Mouse (Mus musculus): ENCODE measurements at regions not wholly inside any gene's neighbourhood (a gene's known extent, or its start where the extent isn't known, plus 50 kb on each side); places are given as distances from the start of the nearest gene placed in this dataset.

DNA sequence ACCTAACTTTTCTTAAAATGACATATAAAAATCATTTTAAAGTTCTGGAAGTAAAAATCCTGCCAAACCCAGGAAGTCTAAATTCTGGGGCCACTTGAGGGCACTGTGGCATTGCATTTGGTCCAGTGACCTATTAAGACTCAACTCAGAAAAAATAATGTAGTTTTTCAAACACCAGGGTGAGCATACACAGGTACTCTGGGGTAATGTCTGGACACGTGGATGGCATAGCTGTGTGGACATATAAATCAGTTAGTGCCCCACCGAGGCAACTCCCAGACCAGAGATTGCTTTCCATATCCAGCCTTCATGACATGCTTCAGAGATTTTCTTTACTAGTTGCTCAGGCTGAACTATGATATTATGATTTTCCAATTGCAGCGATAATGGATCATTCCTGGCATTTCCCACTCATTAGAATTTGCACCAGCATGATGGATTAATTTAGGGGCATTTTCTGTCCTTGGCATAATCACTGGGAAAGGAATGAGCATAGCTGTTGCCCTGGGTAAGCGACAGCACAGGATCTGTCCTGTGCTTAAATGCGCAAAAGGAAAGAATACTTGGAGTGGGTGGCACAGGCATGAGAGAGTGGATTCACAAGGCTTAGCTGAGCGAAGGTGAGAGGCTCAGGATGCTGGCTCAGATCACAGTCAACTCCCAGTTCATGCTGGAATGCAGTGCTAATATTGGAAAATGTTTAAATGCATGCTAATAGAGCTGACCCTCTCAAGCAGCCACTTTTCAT, 1526.6 kb upstream of the Cdh8 start:
- no peaks in the 10 kb centered on the region for H3K4me1 ChIP-seq (ENCODE audit: control insufficient read depth, insufficient read depth, low read length)
- no peak for ATAC-seq (ENCODE audit: insufficient number of reproducible peaks, insufficient read depth, low FRiP score, low read depth)
- no peak overlapping the region for H3K9ac ChIP-seq (replicated peaks; ENCODE audit: low read depth, low read length)
- H3K9me3 ChIP-seq (ENCODE audit: control insufficient read depth, low read depth, low read length), result no peaks in the 10 kb centered on the region
- no peak overlapping the region for H3K4me2 ChIP-seq (replicated peaks; ENCODE audit: low read depth, low read length)
- H3K36me3 ChIP-seq (ENCODE audit: control insufficient read depth, insufficient read depth, low read length), result no peaks in the 10 kb centered on the region
- H3K27ac ChIP-seq (ENCODE audit: low read length), result no peak overlapping the region
- no peaks in the 10 kb centered on the region for H3K27me3 ChIP-seq (ENCODE audit: control insufficient read depth, insufficient read depth, low read length)
- WGBS, result 56% methylated on average over 6 of the region's 6 CpGs
- no peak overlapping the region for H3K4me3 ChIP-seq (ENCODE audit: low read depth, low read length)

DNA sequence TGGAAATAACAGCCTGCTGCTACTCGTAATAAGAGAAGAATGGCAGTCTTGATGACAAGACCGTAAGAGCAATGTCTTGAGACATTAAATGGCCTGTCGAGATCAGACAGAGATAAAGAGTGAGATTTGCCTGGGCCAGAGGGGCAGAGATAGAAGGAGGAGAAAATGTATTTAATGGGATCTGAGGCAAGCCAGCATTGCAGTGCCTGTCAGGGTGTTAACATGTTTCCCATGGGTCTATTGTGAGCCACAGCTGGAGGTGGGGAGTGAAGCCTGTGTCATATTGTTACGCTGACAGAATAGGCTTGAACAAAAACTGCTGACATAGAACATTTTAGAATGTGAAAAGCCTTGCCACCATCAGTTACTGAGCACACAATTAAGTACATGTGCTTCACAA, 1523.3 kb upstream of the Cdh8 start:
- H3K36me3 ChIP-seq (ENCODE audit: control insufficient read depth, insufficient read depth, low read length), result no peaks in the 10 kb centered on the region
- no peaks in the 10 kb centered on the region for H3K27me3 ChIP-seq (ENCODE audit: control insufficient read depth, insufficient read depth, low read length)
- no peaks in the 10 kb centered on the region for H3K9me3 ChIP-seq (ENCODE audit: control insufficient read depth, low read depth, low read length)
- 33% methylated on average over 4 of the region's 4 CpGs for WGBS
- H3K4me1 ChIP-seq (ENCODE audit: control insufficient read depth, insufficient read depth, low read length), result no peaks in the 10 kb centered on the region
- no peak overlapping the region for H3K27ac ChIP-seq (ENCODE audit: low read length)
- H3K4me2 ChIP-seq (replicated peaks; ENCODE audit: low read depth, low read length), result no peak overlapping the region
- H3K9ac ChIP-seq (replicated peaks; ENCODE audit: low read depth, low read length), result no peak overlapping the region
- ATAC-seq (ENCODE audit: insufficient number of reproducible peaks, insufficient read depth, low FRiP score, low read depth), result peak; percentile 53; the same call in 1 of the 2 replicates
- H3K4me3 ChIP-seq (ENCODE audit: low read depth, low read length), result no peak overlapping the region

DNA sequence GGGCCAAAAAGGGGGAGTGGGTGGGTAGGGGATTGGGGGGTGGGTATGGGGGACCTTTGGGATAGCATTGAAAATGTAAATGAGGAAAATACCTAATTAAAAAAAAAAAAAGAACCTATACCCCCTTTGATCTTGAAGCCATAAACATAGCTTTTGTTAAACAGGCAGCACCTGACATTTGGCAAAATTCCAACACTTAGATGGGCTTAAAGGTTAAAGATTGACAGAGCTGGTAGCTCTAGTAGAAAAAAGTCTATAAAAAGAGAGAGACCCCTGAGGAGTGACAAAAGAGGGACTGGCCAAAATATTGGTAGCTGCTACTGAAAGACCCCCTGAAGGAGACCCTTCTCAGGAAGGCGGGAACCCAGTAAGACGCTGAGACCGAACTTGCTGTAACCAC, 1474.0 kb upstream of the Cdh8 start:
- no peak for ATAC-seq (ENCODE audit: insufficient number of reproducible peaks, insufficient read depth, low FRiP score, low read depth)
- 86% methylated on average over 3 of the region's 3 CpGs for WGBS

DNA sequence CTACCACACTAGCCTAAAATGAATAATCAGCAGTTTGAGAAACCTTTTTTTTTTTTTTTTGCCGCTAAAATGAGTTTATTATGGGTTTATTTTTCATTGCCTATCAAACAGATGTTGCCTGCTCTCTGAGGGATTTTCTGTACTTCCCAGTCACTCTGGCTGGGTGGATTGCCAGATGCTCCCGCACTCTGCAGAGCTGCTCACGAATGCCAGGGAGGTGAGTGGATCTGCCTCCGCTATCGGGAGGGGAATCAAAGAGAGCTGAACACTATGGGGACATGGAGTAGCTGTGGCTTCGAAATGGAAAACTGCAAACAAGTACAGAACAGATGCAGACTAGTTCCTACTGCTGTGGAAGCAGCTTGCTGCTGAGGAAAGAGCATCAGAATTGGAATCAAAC, 1449.4 kb upstream of the Cdh8 start:
- Histone ChIP-seq H3K9ac (replicated peaks; ENCODE audit: low read depth, low read length) (no peak overlapping the region), H3K27ac (ENCODE audit: low read length) (no peak overlapping the region), H3K4me2 (replicated peaks; ENCODE audit: low read depth, low read length) (no peak overlapping the region), H3K4me1 (ENCODE audit: control insufficient read depth, insufficient read depth, low read length) (no peaks in the 10 kb centered on the region), H3K36me3 (ENCODE audit: control insufficient read depth, insufficient read depth, low read length) (no peaks in the 10 kb centered on the region), H3K4me3 (ENCODE audit: low read depth, low read length) (no peak overlapping the region), H3K27me3 (ENCODE audit: control insufficient read depth, insufficient read depth, low read length) (no peaks in the 10 kb centered on the region), H3K9me3 (ENCODE audit: control insufficient read depth, low read depth, low read length) (no peaks in the 10 kb centered on the region)
- WGBS, result 76% methylated on average over 6 of the region's 6 CpGs
- no peak for ATAC-seq (ENCODE audit: insufficient number of reproducible peaks, insufficient read depth, low FRiP score, low read depth)

More for the DNA sequence above, 1474.0 kb upstream of the Cdh8 start:
- Histone ChIP-seq H3K4me3 (ENCODE audit: low read depth, low read length) (no peak overlapping the region), H3K9me3 (ENCODE audit: control insufficient read depth, low read depth, low read length) (no peaks in the 10 kb centered on the region), H3K27me3 (ENCODE audit: control insufficient read depth, insufficient read depth, low read length) (no peaks in the 10 kb centered on the region), H3K27ac (ENCODE audit: low read length) (no peak overlapping the region), H3K4me2 (replicated peaks; ENCODE audit: low read depth, low read length) (no peak overlapping the region), H3K4me1 (ENCODE audit: control insufficient read depth, insufficient read depth, low read length) (no peaks in the 10 kb centered on the region), H3K36me3 (ENCODE audit: control insufficient read depth, insufficient read depth, low read length) (no peaks in the 10 kb centered on the region), H3K9ac (replicated peaks; ENCODE audit: low read depth, low read length) (no peak overlapping the region)

DNA sequence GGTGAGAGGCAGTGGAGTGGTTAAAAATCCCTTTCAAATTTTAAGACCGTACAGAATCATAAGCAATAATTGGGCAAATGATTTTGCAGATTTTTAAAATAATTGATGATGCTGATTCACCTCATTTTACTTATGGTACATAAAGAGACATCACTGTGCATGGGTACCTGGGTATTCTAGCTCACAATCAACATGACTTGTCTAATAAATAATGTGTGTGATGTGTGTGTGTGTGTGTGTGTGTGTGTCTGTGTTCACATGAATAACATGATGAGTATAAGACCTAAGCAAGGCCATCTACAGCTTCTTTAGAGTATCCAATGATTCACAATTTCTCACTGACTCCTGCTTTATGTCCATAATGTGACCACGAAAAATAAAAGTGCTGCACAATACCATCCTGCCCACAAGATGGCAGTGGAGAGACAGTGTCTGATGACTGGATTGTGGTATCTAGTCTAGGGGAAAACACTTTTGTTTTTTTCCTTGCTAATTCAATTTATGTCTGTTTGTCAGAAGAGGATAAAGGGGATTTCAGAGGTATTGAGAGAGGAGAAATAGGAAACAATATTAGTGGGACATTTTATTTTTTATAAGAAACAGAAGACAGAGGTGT, 1434.7 kb upstream of the Cdh8 start:
- Histone ChIP-seq H3K9me3 (ENCODE audit: control insufficient read depth, low read depth, low read length) (no peaks in the 10 kb centered on the region), H3K4me2 (replicated peaks; ENCODE audit: low read depth, low read length) (no peak overlapping the region), H3K4me1 (ENCODE audit: control insufficient read depth, insufficient read depth, low read length) (no peaks in the 10 kb centered on the region), H3K27me3 (ENCODE audit: control insufficient read depth, insufficient read depth, low read length) (no peaks in the 10 kb centered on the region), H3K4me3 (ENCODE audit: low read depth, low read length) (no peak overlapping the region), H3K9ac (replicated peaks; ENCODE audit: low read depth, low read length) (no peak overlapping the region), H3K27ac (ENCODE audit: low read length) (no peak overlapping the region), H3K36me3 (ENCODE audit: control insufficient read depth, insufficient read depth, low read length) (no peaks in the 10 kb centered on the region)
- no peak for ATAC-seq (ENCODE audit: insufficient number of reproducible peaks, insufficient read depth, low FRiP score, low read depth)
- WGBS, result 42% methylated on average over 2 of the region's 2 CpGs
